Mouse (Mus musculus): ENCODE results near the gene Rab3a. TPM values are rescaled to one million over a fixed set of nuclear protein-coding genes. Genes with fewer than 3 reads are reported as not detected.
A peak's percentile ranks its signal among the peaks of the same experiment; 100 is the strongest.

Rab3a gene
- polyA plus RNA-seq, 1 experiment from 2014 or later, result 22.0 TPM

GRCm38 (mm10) chr8:70791975-70792691 is 37.7 kb downstream of the Rab3a start:
- WGBS, result 4% methylated on average over 58 of the region's 58 CpGs
- H3K9me3 ChIP-seq (ENCODE audit: low read length), result no peaks in the 10 kb centered on the region
- peak overlapping the region; percentile 83 for H3K4me2 ChIP-seq (replicated peaks; ENCODE audit: low read depth, low read length)
- ATAC-seq (ENCODE audit: low FRiP score, low TSS enrichment), result peak; percentile 87
- H3K36me3 ChIP-seq (ENCODE audit: insufficient read depth, low read length), result peaks cover 13% of the 10 kb centered on the region; the same call in 1 of the 2 replicates
- H3K4me3 ChIP-seq (ENCODE audit: low read length), result peak overlapping the region; percentile 86
- H3K27ac ChIP-seq (ENCODE audit: low read length), result peak overlapping the region; percentile 86
- H3K9ac ChIP-seq (replicated peaks; ENCODE audit: low read length), result peak overlapping the region; percentile 97
- peaks cover 48% of the 10 kb centered on the region for H3K4me1 ChIP-seq (ENCODE audit: insufficient read depth, low read length)
- 0 out of 2 replicates have a peak, but pooled peaks cover 4% of the 10 kb centered on the region for H3K27me3 ChIP-seq (ENCODE audit: insufficient read depth, low read length)

- peak; percentile 50 for ATAC-seq (ENCODE audit: low FRiP score, low TSS enrichment)
- Histone ChIP-seq H3K36me3 (ENCODE audit: insufficient read depth, low read length) (peaks cover 8% of the 10 kb centered on the region; the same call in 1 of the 2 replicates), H3K9ac (replicated peaks; ENCODE audit: low read length) (peak overlapping the region; percentile 61), H3K4me3 (ENCODE audit: low read length) (peak overlapping the region; percentile 86), H3K4me1 (ENCODE audit: insufficient read depth, low read length) (peaks cover 46% of the 10 kb centered on the region), H3K4me2 (replicated peaks; ENCODE audit: low read depth, low read length) (peak overlapping the region; percentile 83), H3K9me3 (ENCODE audit: low read length) (no peaks in the 10 kb centered on the region), H3K27me3 (ENCODE audit: insufficient read depth, low read length) (0 out of 2 replicates have a peak, but pooled peaks cover 4% of the 10 kb centered on the region), H3K27ac (ENCODE audit: low read length) (peak overlapping the region; percentile 84)
- 1% methylated on average over 20 of the region's 20 CpGs for WGBS
Measured at GRCm38 (mm10) chr8:70792700-70793099, 38.2 kb downstream of the Rab3a start.

GRCm38 (mm10) chr8:70794215-70794614 is 39.7 kb downstream of the Rab3a start:
- no peak overlapping the region for H3K4me2 ChIP-seq (replicated peaks; ENCODE audit: low read depth, low read length)
- WGBS, result 86% methylated on average over 2 of the region's 2 CpGs
- no peaks in the 10 kb centered on the region for H3K36me3 ChIP-seq (ENCODE audit: insufficient read depth, low read length)
- no peaks in the 10 kb centered on the region for H3K9me3 ChIP-seq (ENCODE audit: low read length)
- H3K27me3 ChIP-seq (ENCODE audit: insufficient read depth, low read length), result peaks cover 19% of the 10 kb centered on the region
- no peak overlapping the region for H3K9ac ChIP-seq (replicated peaks; ENCODE audit: low read length)
- no peak for ATAC-seq (ENCODE audit: low FRiP score, low TSS enrichment)
- no peak overlapping the region for H3K4me3 ChIP-seq (ENCODE audit: low read length)
- no peak overlapping the region for H3K27ac ChIP-seq (ENCODE audit: low read length)
- peaks cover 47% of the 10 kb centered on the region for H3K4me1 ChIP-seq (ENCODE audit: insufficient read depth, low read length)

- 88% methylated on average over 2 of the region's 2 CpGs for WGBS
- Histone ChIP-seq H3K4me2 (replicated peaks; ENCODE audit: low read depth, low read length) (no peak overlapping the region), H3K9ac (replicated peaks; ENCODE audit: low read length) (no peak overlapping the region), H3K27me3 (ENCODE audit: insufficient read depth, low read length) (peaks cover 30% of the 10 kb centered on the region), H3K9me3 (ENCODE audit: low read length) (no peaks in the 10 kb centered on the region), H3K36me3 (ENCODE audit: insufficient read depth, low read length) (no peaks in the 10 kb centered on the region), H3K4me3 (ENCODE audit: low read length) (no peak overlapping the region), H3K27ac (ENCODE audit: low read length) (no peak overlapping the region), H3K4me1 (ENCODE audit: insufficient read depth, low read length) (peaks cover 46% of the 10 kb centered on the region)
- no peak for ATAC-seq (ENCODE audit: low FRiP score, low TSS enrichment)
Measured at GRCm38 (mm10) chr8:70795370-70795769, 40.9 kb downstream of the Rab3a start.

- no peak for ATAC-seq (ENCODE audit: low FRiP score, low TSS enrichment)
- no peak overlapping the region for H3K27ac ChIP-seq (ENCODE audit: low read length)
Measured at GRCm38 (mm10) chr8:70796403-70797080, 42.1 kb downstream of the Rab3a start.

GRCm38 (mm10) chr8:70797081-70798070 is 42.9 kb downstream of the Rab3a start:
- Histone ChIP-seq H3K27me3 (ENCODE audit: insufficient read depth, low read length) (peaks cover 35% of the 10 kb centered on the region), H3K4me3 (ENCODE audit: low read length) (peak overlapping the region; percentile 62), H3K4me2 (replicated peaks; ENCODE audit: low read depth, low read length) (peak overlapping the region; percentile 93), H3K9me3 (ENCODE audit: low read length) (no peaks in the 10 kb centered on the region), H3K4me1 (ENCODE audit: insufficient read depth, low read length) (peaks cover 30% of the 10 kb centered on the region), H3K9ac (replicated peaks; ENCODE audit: low read length) (peak overlapping the region; percentile 65), H3K27ac (ENCODE audit: low read length) (peak overlapping the region; percentile 44; the same call in 1 of the 2 replicates), H3K36me3 (ENCODE audit: insufficient read depth, low read length) (no peaks in the 10 kb centered on the region)
- ATAC-seq (ENCODE audit: low FRiP score, low TSS enrichment), result peak; percentile 83
- WGBS, result under 1% methylated on average over 56 of the region's 57 CpGs

More at GRCm38 (mm10) chr8:70796403-70797080, 42.1 kb downstream of the Rab3a start:
- Histone ChIP-seq H3K9me3 (ENCODE audit: low read length) (no peaks in the 10 kb centered on the region), H3K4me2 (replicated peaks; ENCODE audit: low read depth, low read length) (peak overlapping the region; percentile 93), H3K4me3 (ENCODE audit: low read length) (peak overlapping the region; percentile 62), H3K27me3 (ENCODE audit: insufficient read depth, low read length) (peaks cover 35% of the 10 kb centered on the region), H3K4me1 (ENCODE audit: insufficient read depth, low read length) (peaks cover 34% of the 10 kb centered on the region), H3K36me3 (ENCODE audit: insufficient read depth, low read length) (no peaks in the 10 kb centered on the region), H3K9ac (replicated peaks; ENCODE audit: low read length) (peak overlapping the region; percentile 65)
- WGBS, result 2% methylated on average over 53 of the region's 54 CpGs

GRCm38 (mm10) chr8:70798281-70798680 is 43.8 kb downstream of the Rab3a start:
- Histone ChIP-seq H3K4me2 (replicated peaks; ENCODE audit: low read depth, low read length) (peak overlapping the region; percentile 93), H3K27ac (ENCODE audit: low read length) (no peak overlapping the region), H3K9ac (replicated peaks; ENCODE audit: low read length) (0 out of 2 replicates have a peak overlapping the region, but pooled peaks have one; percentile 65), H3K27me3 (ENCODE audit: insufficient read depth, low read length) (peaks cover 40% of the 10 kb centered on the region), H3K4me3 (ENCODE audit: low read length) (peak overlapping the region; percentile 62), H3K36me3 (ENCODE audit: insufficient read depth, low read length) (no peaks in the 10 kb centered on the region), H3K9me3 (ENCODE audit: low read length) (no peaks in the 10 kb centered on the region), H3K4me1 (ENCODE audit: insufficient read depth, low read length) (peaks cover 21% of the 10 kb centered on the region)
- 12% methylated on average over 15 of the region's 15 CpGs for WGBS
- no peak for ATAC-seq (ENCODE audit: low FRiP score, low TSS enrichment)

GRCm38 (mm10) chr8:70800648-70801047 is 46.2 kb downstream of the Rab3a start:
- peaks cover 31% of the 10 kb centered on the region for H3K4me1 ChIP-seq (ENCODE audit: insufficient read depth, low read length)
- H3K9me3 ChIP-seq (ENCODE audit: low read length), result no peaks in the 10 kb centered on the region
- no peak for ATAC-seq (ENCODE audit: low FRiP score, low TSS enrichment)
- no peak overlapping the region for H3K4me2 ChIP-seq (replicated peaks; ENCODE audit: low read depth, low read length)
- no peak overlapping the region for H3K27ac ChIP-seq (ENCODE audit: low read length)
- peaks cover 54% of the 10 kb centered on the region for H3K27me3 ChIP-seq (ENCODE audit: insufficient read depth, low read length)
- H3K36me3 ChIP-seq (ENCODE audit: insufficient read depth, low read length), result no peaks in the 10 kb centered on the region
- H3K9ac ChIP-seq (replicated peaks; ENCODE audit: low read length), result no peak overlapping the region
- H3K4me3 ChIP-seq (ENCODE audit: low read length), result no peak overlapping the region
- 54% methylated on average over 10 of the region's 10 CpGs for WGBS

GRCm38 (mm10) chr8:70801156-70801555 is 46.7 kb downstream of the Rab3a start:
- Histone ChIP-seq H3K4me3 (ENCODE audit: low read length) (no peak overlapping the region), H3K27ac (ENCODE audit: low read length) (no peak overlapping the region), H3K4me1 (ENCODE audit: insufficient read depth, low read length) (peaks cover 29% of the 10 kb centered on the region), H3K27me3 (ENCODE audit: insufficient read depth, low read length) (peaks cover 53% of the 10 kb centered on the region), H3K9ac (replicated peaks; ENCODE audit: low read length) (no peak overlapping the region), H3K36me3 (ENCODE audit: insufficient read depth, low read length) (no peaks in the 10 kb centered on the region), H3K4me2 (replicated peaks; ENCODE audit: low read depth, low read length) (no peak overlapping the region), H3K9me3 (ENCODE audit: low read length) (no peaks in the 10 kb centered on the region)
- 18% methylated on average over 15 of the region's 15 CpGs for WGBS
- no peak for ATAC-seq (ENCODE audit: low FRiP score, low TSS enrichment)

Measured in kidney, embryonic 16.5 days (tissue).